Mouse (Mus musculus): ENCODE results near the gene Cd9.
A peak's percentile ranks its signal among the peaks of the same experiment; 100 is the strongest.

Gene Cd9

DNA sequence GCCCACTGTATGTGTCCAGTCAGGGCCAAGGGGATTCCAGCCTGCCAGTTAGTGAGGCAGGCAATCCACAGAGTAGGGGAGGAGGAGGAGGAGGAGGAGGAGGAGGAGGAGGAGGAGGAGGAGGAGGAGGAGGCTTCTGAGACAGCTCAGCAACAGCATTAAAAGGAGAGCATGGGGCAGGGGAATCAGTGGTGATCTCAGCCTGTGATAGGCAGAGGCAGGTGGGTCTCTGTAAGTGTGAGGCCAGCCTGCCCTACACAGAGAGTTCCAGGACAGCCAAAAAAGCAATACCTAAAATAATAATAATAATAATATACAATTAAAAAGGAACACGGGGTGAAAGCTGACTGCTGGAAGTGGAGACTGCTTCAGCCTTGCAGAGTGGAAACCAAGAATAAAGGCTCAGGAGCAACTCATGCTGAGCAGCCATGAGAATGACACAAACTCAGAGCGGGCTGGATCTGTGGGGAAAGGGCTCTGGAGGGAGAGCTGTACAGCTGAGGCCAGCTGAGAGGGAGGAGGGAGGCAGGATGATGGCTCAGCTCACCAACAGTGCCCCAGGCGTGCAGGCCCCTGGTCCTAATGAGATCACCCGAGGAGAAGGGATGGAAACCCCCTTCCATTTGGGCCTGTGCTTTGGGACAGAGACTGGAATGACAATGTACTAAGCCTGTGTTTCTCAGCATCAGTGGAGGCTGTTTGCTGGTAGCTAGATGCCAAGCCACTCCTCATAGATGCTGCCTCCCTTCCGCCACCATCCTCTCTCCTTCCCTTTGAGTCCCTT, 59.7 kb downstream of the Cd9 start:
- no peak for ATAC-seq (ENCODE audit: low TSS enrichment)

DNA sequence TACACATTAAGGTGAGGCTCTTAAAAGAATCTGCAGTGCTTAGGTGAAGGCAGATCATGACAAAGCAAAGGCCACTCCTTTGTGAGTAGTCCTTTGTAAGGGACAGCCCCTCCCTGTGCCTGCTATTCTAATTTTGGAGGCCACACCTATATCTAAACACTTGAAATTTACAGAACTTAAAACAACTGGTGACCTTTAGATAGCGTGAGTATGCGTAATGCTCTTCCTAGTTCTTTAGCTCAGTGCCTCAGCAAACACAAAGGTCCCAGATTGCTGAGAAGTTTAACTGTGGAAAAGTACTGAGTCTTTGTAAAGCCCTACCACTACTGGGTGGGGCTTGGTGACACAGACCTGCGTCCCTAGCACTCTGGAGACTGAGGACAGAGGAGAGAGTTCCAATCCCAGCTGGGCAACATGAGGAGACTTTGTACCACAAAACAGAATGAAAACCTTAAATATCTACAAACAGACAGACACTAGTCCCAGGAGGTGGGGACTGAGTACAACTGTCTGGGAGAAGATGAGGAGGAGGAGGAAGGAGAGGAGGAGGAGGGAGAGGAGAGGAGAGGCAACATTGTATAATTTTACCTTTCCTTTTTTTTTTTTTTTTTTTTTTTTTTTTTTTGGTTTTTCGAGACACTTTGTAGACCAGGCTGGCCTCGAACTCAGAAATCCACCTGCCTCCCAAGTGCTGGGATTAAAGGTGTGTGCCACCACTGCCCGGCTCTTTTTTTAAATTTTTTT, 60.7 kb downstream of the Cd9 start:
- no peak for ATAC-seq (ENCODE audit: low TSS enrichment)

GRCm38 (mm10) chr6:125433257-125433656, 61.3 kb downstream of the Cd9 start:
- ATAC-seq (ENCODE audit: low TSS enrichment) = no peak

GRCm38 (mm10) chr6:125432522-125432921, 62.1 kb downstream of the Cd9 start:
- ATAC-seq (ENCODE audit: low TSS enrichment) = no peak

DNA sequence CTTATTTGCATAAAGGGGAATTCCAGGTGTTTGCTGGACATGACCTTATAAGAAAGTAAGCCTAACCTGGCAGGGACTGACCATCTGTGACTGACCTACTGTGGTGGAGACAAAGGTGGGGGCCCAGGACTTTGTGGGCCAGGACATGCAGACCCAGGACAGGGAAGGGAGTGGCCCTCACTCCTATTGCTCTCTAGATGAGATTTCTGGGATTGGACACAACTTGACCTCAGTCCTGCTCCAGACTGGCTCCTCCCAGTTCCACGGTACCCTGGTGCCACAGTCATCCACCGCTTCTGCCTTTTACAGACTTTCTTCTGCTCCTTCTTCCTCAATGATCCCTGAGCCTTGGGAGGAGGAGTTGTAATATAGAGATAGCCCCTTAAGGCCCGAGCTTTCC, 63.6 kb downstream of the Cd9 start:
- no peak for ATAC-seq (ENCODE audit: low TSS enrichment)

DNA sequence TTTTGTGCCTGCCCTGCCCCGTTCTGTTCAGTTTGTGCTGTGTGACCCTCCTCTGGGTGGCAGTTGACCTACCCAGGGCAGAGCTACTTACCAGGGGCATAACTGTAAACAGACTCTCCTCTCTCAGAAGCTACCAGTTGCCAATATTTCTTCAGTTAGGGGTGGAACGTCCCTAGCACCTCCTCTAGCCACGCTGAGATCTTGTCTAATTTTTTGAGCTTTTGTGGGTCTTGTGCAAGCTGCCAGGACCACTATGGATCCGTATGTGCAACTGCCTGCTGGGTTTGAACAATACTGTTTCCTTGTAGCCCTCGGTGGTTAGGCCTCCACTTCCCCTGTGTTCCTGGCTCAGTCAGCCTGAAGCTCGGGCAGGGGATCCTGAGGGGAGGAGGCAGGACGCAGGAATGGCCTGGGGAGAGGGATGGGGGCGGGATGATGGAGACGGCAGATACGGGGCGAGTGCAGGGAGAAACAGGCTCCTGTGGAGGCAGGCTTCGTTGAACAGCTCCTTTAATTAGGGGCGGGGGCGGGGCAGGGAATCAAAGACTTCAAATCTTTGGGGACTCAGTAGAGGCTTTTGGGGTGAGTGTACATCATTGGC, 64.1 kb downstream of the Cd9 start:
- no peak for ATAC-seq (ENCODE audit: low TSS enrichment)

DNA sequence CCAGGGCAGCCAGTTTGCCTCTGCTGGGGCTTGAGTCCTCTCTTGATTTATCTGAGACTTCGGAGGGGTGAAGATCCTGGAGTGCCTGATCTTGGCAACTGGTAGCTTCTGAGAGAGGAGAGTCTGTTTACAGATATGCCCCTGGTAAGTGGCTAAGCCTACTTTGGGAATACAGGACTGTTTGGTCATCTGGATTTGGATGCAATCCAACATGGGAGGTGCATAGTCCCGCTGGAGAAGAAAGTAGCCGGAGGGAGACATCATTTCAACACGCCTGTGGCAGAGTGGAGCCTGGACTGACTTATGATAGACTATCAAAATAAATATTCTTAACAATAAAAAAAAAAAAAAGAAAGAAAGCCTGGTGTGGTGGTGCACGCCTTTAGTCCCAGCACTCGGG, 64.8 kb downstream of the Cd9 start:
- ATAC-seq (ENCODE audit: low TSS enrichment) = no peak

GRCm38 (mm10) chr6:125426383-125427360, 67.9 kb downstream of the Cd9 start:
- ATAC-seq (ENCODE audit: low TSS enrichment) = peak; percentile 92

GRCm38 (mm10) chr6:125425205-125426090, 69.1 kb downstream of the Cd9 start:
- ATAC-seq (ENCODE audit: low TSS enrichment) = no peak

DNA sequence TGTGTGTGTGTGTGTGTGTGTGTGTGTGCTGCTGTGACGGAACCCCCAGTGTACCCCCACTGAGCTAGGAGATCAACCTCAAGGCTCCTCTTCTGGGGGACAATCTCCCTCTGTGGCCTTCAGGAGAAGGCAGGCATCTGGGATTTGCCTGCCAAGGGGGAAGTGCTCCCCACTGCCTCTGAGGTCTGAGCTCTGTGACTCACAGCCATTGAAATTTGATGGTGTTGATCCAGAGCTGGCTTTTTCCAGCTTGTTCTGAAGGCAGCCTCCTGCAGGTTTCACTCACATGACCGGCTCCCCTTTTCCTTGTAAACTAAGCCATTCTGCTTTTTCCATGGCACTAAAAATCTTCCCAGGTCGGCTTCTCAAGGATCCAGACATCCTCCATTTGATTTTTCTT, 70.4 kb downstream of the Cd9 start:
- no peak for ATAC-seq (ENCODE audit: low TSS enrichment)

DNA sequence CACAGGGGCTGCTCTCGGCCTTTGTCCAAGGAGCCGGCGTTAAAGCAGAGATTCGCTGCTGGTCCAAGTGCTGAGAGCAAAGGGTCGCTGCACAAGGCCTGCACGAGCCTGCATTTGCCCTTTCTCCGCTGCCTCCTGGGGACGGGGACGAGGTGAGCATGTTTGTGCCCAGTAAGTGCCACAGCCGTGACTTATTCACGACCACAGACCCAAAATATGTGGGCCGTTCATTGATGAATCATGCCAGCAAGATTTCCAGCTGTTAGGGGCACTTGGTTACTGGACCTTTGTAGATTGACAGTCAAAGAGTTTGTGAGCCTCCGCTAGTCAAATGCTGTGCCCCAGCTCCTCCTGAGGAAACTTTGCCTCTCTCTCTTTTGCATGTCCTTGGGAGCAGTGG, 71.1 kb downstream of the Cd9 start:
- ATAC-seq (ENCODE audit: low TSS enrichment) = no peak

DNA sequence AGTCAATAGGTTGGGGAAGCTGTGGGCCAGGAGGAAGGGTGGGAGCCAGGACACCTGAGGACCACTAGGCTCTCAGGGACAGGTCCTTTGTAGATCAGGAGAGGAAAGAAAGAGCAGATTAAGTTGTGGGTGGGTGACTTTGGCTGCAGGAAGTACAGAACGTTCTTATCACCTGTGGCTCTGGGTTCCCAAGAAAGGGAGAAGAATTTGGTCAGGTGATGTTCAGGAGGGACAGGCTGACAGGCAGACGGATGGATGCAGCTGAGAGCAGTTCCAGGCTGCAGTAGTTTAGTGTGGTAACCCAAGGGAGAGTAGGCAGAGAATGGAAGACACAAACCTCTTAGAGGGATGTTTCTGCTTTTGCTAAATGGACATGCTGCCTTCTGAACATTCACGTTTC, 71.5 kb downstream of the Cd9 start:
- ATAC-seq (ENCODE audit: low TSS enrichment) = no peak

DNA sequence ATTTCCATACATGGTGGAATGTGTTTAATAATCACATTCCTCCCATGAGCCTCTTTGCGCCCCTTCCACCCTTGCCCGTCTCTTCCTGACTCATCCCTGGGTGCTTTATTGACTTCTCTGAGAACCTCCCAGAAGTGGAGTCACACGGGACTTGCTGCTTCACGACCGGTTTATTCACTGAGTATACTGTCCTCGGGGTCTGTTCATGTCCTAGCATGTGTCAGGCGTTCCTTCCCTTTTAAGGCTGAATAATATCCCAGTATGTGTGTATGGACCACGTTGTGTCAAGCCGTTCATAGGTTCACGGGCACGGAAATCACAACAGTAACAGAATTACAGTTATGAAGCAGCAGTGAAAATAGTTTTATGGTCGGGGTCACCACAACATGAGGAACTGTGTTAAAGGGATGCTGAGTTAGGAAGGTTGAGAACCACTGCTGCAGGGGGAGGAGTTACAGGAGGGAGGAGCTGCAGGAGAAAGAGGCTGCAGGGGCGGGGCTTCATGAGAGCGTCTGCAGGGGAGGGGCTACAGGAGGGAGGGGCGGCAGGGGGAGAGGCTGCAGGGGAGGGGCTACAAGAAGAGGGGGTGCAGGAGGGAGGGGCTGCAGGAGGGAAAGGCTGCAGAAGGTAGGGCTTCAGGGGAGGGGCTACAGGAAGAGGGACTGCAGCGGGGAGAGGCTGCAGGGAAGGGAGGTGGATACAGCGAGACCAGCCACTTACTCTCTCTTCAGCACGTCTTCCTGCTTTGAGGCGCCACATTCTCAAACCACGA, 72.4 kb downstream of the Cd9 start:
- no peak for ATAC-seq (ENCODE audit: low TSS enrichment)

DNA sequence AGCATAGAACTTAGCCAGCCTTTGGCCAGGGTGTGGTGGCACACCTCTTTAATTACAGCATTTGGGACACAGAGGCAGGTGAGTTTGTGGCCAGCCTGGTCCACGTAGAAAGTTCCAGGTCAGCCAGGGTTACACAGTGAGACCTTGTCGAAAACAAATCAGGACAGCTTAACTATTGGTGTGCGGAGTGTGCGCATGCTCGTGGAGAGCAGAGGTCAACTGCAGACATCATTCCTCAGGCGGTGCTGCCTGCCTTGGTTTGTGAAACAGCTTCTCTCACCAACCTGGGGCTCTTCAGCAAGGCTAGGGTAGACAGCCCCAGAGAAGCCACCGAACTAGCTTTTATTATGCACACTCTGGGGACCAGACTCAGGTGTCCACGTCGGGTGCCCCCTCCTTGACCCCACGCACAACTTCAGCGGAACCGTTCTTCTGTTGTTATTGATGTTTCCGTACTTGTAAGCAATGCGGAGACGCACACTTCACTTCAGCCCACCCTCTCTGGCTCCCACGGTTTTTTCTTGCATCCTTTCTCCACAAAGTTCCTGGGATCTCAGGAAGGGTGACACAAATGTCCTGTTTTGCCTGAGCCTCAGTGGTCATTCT, 74.0 kb downstream of the Cd9 start:
- ATAC-seq (ENCODE audit: low TSS enrichment) = no peak

DNA sequence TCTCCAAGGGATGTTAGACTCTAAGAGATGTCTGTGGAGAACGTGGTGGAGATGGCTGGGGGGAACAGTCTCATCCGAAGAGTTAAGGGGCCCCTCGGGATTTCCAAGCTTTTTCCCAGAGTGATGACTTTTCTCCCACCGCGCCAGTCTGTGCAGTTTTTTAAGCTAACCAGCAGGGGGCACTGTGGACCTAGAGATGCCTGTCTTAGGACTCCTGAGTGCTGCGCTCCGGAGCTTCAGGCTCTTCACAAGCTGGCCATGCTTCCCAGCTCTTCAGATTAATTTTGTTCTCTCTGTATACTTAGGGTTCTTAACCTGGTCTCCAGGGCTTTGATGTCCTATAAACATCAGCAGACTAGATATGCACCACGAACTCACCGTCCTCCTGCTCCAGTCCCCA, 75.8 kb downstream of the Cd9 start:
- peak; percentile 83 for ATAC-seq (ENCODE audit: low TSS enrichment)

GRCm38 (mm10) chr6:125413326-125413725, 81.3 kb downstream of the Cd9 start:
- no peak for ATAC-seq (ENCODE audit: low TSS enrichment)

DNA sequence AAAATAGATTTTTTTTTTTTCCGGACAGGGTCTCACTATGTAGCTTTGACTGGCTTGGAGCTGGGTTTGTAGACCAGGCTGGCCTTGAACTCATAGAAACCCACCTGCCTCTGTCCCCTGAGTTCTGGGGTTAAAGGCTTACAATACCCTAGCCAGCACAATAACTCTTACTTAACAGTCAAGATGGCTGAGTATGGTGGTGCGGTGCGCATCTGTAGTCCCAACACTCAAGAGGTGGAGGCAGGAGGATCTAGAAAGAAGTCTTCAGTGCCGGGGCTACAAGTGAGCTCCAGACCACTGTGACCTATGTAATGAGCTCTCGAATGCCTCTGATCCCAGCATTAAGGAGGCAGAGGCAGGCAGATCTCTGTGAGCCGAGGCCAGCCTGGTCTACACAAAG, 82.9 kb downstream of the Cd9 start:
- ATAC-seq (ENCODE audit: low TSS enrichment) = no peak

DNA sequence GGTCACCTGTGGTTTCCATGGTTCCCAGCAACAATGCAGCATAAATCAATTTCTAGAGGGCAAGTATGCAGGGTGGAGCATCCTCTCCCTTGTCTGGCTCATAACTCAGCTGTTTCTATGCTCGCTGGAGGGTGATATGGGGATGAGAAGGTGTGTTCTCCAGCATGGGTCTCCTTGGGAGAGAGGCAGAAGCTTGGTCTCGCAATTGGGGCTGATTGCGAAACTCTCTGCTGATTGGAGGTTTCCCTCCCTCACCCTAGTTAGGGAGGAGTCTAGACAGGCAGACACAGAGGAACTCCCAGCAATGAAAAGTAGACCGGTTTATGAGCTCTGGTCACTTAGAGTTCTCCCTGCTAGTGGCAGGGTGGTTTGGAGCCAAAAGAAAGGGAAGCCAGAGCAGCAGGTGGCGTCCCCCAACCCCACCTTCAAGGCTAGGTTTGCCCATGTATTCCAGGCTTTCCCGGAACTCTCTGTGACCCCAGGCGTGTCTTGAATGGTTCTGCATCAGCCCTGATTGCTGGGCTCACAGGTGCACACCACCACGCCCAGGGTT, 83.5 kb downstream of the Cd9 start:
- ATAC-seq (ENCODE audit: low TSS enrichment) = no peak

- ATAC-seq (ENCODE audit: low TSS enrichment) = no peak
Measured at GRCm38 (mm10) chr6:125410551-125410950, 84.0 kb downstream of the Cd9 start.

All from frontal cortex, adult (tissue).